Comparison of ENCODE assay signal across 18 mouse cellular contexts in genomic region chr16:34772445-34773032, GRCm38 (mm10). TPM values are rescaled to one million over a fixed set of nuclear protein-coding genes. Genes with fewer than 3 reads are reported as not detected.
DNase-seq lines count a peak whose midpoint lies in the region; ATAC-seq lines count a peak whose summit lies in the region.
"Had no signal": no experiment of that assay in that cellular context is flagged by ENCODE, and none has a peak within 500 bp of the region (broad histone marks: within the 10 kb centered on the region; RNA-seq: fewer than 3 reads in every experiment).

No protein-coding gene starts in this region.

- H3K9me3 ChIP-seq in hindbrain, embryonic 16.5 days (ENCODE audit: control insufficient read depth, low read length), result 0 out of 2 replicates have a peak, but pooled peaks cover 3% of the 10 kb centered on the region
- no peaks in the 10 kb centered on the region for H3K9me3 ChIP-seq in midbrain, embryonic 16.5 days (replicated peaks; ENCODE audit: control insufficient read depth, low read length, poor library complexity, severe bottlenecking)
- H3K9me3 ChIP-seq in kidney, embryonic 15.5 days (replicated peaks), result no peaks in the 10 kb centered on the region
- H3K9me3 ChIP-seq: embryonic facial prominence, embryonic 12.5 days; limb, embryonic 12.5 days had no signal

- peak; percentile 76 for ATAC-seq in hindbrain, embryonic 16.5 days
- peak; percentile 90 for ATAC-seq in midbrain, embryonic 16.5 days
- no peak for ATAC-seq in kidney, embryonic 15.5 days (replicated peaks; ENCODE audit: low FRiP score)
- ATAC-seq: inflammation-experienced regulatory T-cells, adult 6 months; liver, postnatal 0 days had no signal

- peak; percentile 12 for DNase-seq in layer of hippocampus, adult 11-12 months (ENCODE audit: low spot score)
- no peak for DNase-seq in layer of hippocampus, adult 8-10 months (ENCODE audit: low spot score in 2 of 2)
- peak; percentile 79 for DNase-seq in embryo, embryonic 10 days (ENCODE audit: low spot score)
- no peak for DNase-seq in adrenal gland, postnatal 4 days (ENCODE audit: low spot score in 2 of 2)
- no peak for DNase-seq in heart, postnatal 4 days
- DNase-seq: adrenal gland, postnatal 25 days; cerebellum, adult 11-12 months; layer of hippocampus, postnatal 36 days; liver, postnatal 0 days; lung, postnatal 36 days had no signal

- H3K9ac ChIP-seq in hindbrain, embryonic 16.5 days (ENCODE audit: low read depth, low read length), result no peak overlapping the region
- no peak overlapping the region for H3K9ac ChIP-seq in midbrain, embryonic 16.5 days (ENCODE audit: low read depth, low read length)
- no peak overlapping the region for H3K9ac ChIP-seq in kidney, embryonic 15.5 days
- H3K9ac ChIP-seq: embryonic facial prominence, embryonic 12.5 days; limb, embryonic 12.5 days; liver, postnatal 0 days had no signal

- no peaks in the 10 kb centered on the region for H3K27me3 ChIP-seq in hindbrain, embryonic 16.5 days (replicated peaks; ENCODE audit: control insufficient read depth, insufficient read depth, low read length)
- H3K27me3 ChIP-seq in midbrain, embryonic 16.5 days (ENCODE audit: control insufficient read depth, insufficient read depth, low read depth, low read length), result no peaks in the 10 kb centered on the region; the same call in 1 of the 2 replicates
- no peaks in the 10 kb centered on the region for H3K27me3 ChIP-seq in kidney, embryonic 15.5 days
- H3K27me3 ChIP-seq: embryonic facial prominence, embryonic 12.5 days; limb, embryonic 12.5 days had no signal

- H3K27ac ChIP-seq in hindbrain, embryonic 16.5 days (ENCODE audit: low read depth, low read length), result 0 out of 2 replicates have a peak overlapping the region, but pooled peaks have one; percentile 4
- H3K27ac ChIP-seq in midbrain, embryonic 16.5 days (ENCODE audit: low read length), result peak overlapping the region; percentile 19
- no peak overlapping the region for H3K27ac ChIP-seq in kidney, embryonic 15.5 days
- H3K27ac ChIP-seq: embryonic facial prominence, embryonic 12.5 days; limb, embryonic 12.5 days had no signal

- H3K4me1 ChIP-seq in hindbrain, embryonic 16.5 days (ENCODE audit: control insufficient read depth, insufficient read depth, low read depth, low read length), result peaks cover 8% of the 10 kb centered on the region
- H3K4me1 ChIP-seq in midbrain, embryonic 16.5 days (ENCODE audit: control insufficient read depth, insufficient read depth, low read length), result peaks cover 12% of the 10 kb centered on the region
- H3K4me1 ChIP-seq in kidney, embryonic 15.5 days, result no peaks in the 10 kb centered on the region
- H3K4me1 ChIP-seq: embryonic facial prominence, embryonic 12.5 days; limb, embryonic 12.5 days had no signal

- WGBS in hindbrain, embryonic 16.5 days, result 6% methylated on average over 4 of the region's 4 CpGs
- 6% methylated on average over 4 of the region's 4 CpGs for WGBS in midbrain, embryonic 16.5 days
- 56% methylated on average over 4 of the region's 4 CpGs for WGBS in kidney, embryonic 15.5 days

- H3K36me3 ChIP-seq in hindbrain, embryonic 16.5 days (ENCODE audit: control insufficient read depth, insufficient read depth, low read length), result no peaks in the 10 kb centered on the region
- no peaks in the 10 kb centered on the region for H3K36me3 ChIP-seq in midbrain, embryonic 16.5 days (ENCODE audit: control insufficient read depth, insufficient read depth, low read length)
- no peaks in the 10 kb centered on the region for H3K36me3 ChIP-seq in kidney, embryonic 15.5 days
- H3K36me3 ChIP-seq: embryonic facial prominence, embryonic 12.5 days; limb, embryonic 12.5 days had no signal

- no peak overlapping the region for H3K4me3 ChIP-seq in hindbrain, embryonic 16.5 days (ENCODE audit: low read length)
- H3K4me3 ChIP-seq in midbrain, embryonic 16.5 days (ENCODE audit: low read depth, low read length), result no peak overlapping the region
- no peak overlapping the region for H3K4me3 ChIP-seq in kidney, embryonic 15.5 days (replicated peaks)
- H3K4me3 ChIP-seq: embryonic facial prominence, embryonic 12.5 days; limb, embryonic 12.5 days; myocyte had no signal

- no peak overlapping the region for H3K4me2 ChIP-seq in hindbrain, embryonic 16.5 days (ENCODE audit: low read length)
- no peak overlapping the region for H3K4me2 ChIP-seq in midbrain, embryonic 16.5 days (ENCODE audit: low read length)
- H3K4me2 ChIP-seq in kidney, embryonic 15.5 days, result no peak overlapping the region
- H3K4me2 ChIP-seq: embryonic facial prominence, embryonic 12.5 days; limb, embryonic 12.5 days had no signal

RNA-seq across cellular contexts. Expression of gene Mylk, which starts 27.5 kb away (rescaled TPM):
- total RNA-seq in layer of hippocampus, adult 8-10 months (2022), result 10 to 100 TPM; 15.1 to 20.0 (median 16.2) TPM
- 4.6 and 6.2 TPM in 2 replicates for polyA plus RNA-seq in hindbrain, embryonic 16.5 days (2015; fragmentation: Nextera tagmentation; extraction: Ambion mirVana)
- polyA plus RNA-seq in midbrain, embryonic 16.5 days (2015; fragmentation: Nextera tagmentation; extraction: Ambion mirVana), result 5.7 and 7.7 TPM in 2 replicates
- 10 to 100 TPM; 50.8 to 66.3 TPM for total RNA-seq in adrenal gland, postnatal 4 days (2021)
- total RNA-seq in heart, postnatal 4 days (2021), result 10 to 100 TPM; 32.0 to 34.4 TPM
- polyA plus RNA-seq in kidney, embryonic 15.5 days (2015; fragmentation: Nextera tagmentation; extraction: Ambion mirVana), result 47.5 and 97.3 TPM in 2 replicates
- total RNA-seq: MEL had no signal
- polyA plus RNA-seq: inflammation-experienced regulatory T-cells, adult 6 months had no signal

Comparison
In these comparisons a context has a peak if more than half of its experiments do, and no peak if none do; other contexts are left out.
1. DNase-seq: peak in layer of hippocampus, adult 11-12 months (single experiment) and embryo, embryonic 10 days (single experiment); none in layer of hippocampus, adult 8-10 months (0 of 2), adrenal gland, postnatal 4 days (0 of 2) and heart, postnatal 4 days (single experiment).